Mouse (Mus musculus): ENCODE data around the gene AL732309.1. TPM values are rescaled to one million over a fixed set of nuclear protein-coding genes. Genes with fewer than 3 reads are reported as not detected.

Gene AL732309.1
- polyA plus RNA-seq, 1 experiment from 2014 or later: 5.3 TPM

GRCm38 (mm10) chr2:25226864-25227263 lies 19.8 kb downstream of the AL732309.1 start:
- H3K27ac ChIP-seq: no peak overlapping the region
- DNase-seq (ENCODE audit: low spot score) (no peak), ATAC-seq (ENCODE audit: low FRiP score) (no peak)
- no peaks in the 10 kb centered on the region for H3K9me3 ChIP-seq (ENCODE audit: control insufficient read depth, low read length)
- H3K4me1 ChIP-seq (replicated peaks; ENCODE audit: control insufficient read depth, insufficient read depth, low read length): peaks cover 18% of the 10 kb centered on the region
- peaks cover 4% of the 10 kb centered on the region for H3K36me3 ChIP-seq (replicated peaks; ENCODE audit: control insufficient read depth, insufficient read depth)
- no peaks in the 10 kb centered on the region for H3K27me3 ChIP-seq (ENCODE audit: control insufficient read depth, insufficient read depth, low read length)
- H3K4me3 ChIP-seq (replicated peaks; ENCODE audit: low read length): no peak overlapping the region
- 84% methylated on average over 4 of the region's 5 CpGs for WGBS
- H3K4me2 ChIP-seq (replicated peaks): no peak overlapping the region
- no peak overlapping the region for H3K9ac ChIP-seq

GRCm38 (mm10) chr2:25225811-25226379 lies 20.8 kb downstream of the AL732309.1 start:
- Histone ChIP-seq H3K27ac (peak overlapping the region; percentile 95), H3K4me3 (replicated peaks; ENCODE audit: low read length) (peak overlapping the region; percentile 89; the same call in 1 of the 2 replicates)

GRCm38 (mm10) chr2:25224766-25225752 lies 21.6 kb downstream of the AL732309.1 start:
- Histone ChIP-seq H3K27ac (peak overlapping the region; percentile 95), H3K4me3 (replicated peaks; ENCODE audit: low read length) (peak overlapping the region; percentile 89), H3K9ac (peak overlapping the region; percentile 66), H3K27me3 (ENCODE audit: control insufficient read depth, insufficient read depth, low read length) (no peaks in the 10 kb centered on the region), H3K4me1 (replicated peaks; ENCODE audit: control insufficient read depth, insufficient read depth, low read length) (peaks cover 18% of the 10 kb centered on the region), H3K36me3 (replicated peaks; ENCODE audit: control insufficient read depth, insufficient read depth) (peaks cover 9% of the 10 kb centered on the region), H3K9me3 (ENCODE audit: control insufficient read depth, low read length) (no peaks in the 10 kb centered on the region), H3K4me2 (replicated peaks) (peak overlapping the region; percentile 55)
- 2% methylated on average over 41 of the region's 41 CpGs for WGBS
- peak; percentile 97 for ATAC-seq (ENCODE audit: low FRiP score)
- peak; percentile 99 for DNase-seq (ENCODE audit: low spot score)

More at GRCm38 (mm10) chr2:25225811-25226379, 20.8 kb downstream of the AL732309.1 start:
- no peaks in the 10 kb centered on the region for H3K27me3 ChIP-seq (ENCODE audit: control insufficient read depth, insufficient read depth, low read length)
- H3K4me2 ChIP-seq (replicated peaks): peak overlapping the region; percentile 55
- 75% methylated on average over 8 of the region's 8 CpGs for WGBS
- DNase-seq (ENCODE audit: low spot score): no peak
- H3K4me1 ChIP-seq (replicated peaks; ENCODE audit: control insufficient read depth, insufficient read depth, low read length): peaks cover 18% of the 10 kb centered on the region
- no peak for ATAC-seq (ENCODE audit: low FRiP score)
- peaks cover 9% of the 10 kb centered on the region for H3K36me3 ChIP-seq (replicated peaks; ENCODE audit: control insufficient read depth, insufficient read depth)
- peak overlapping the region; percentile 66; the same call in 1 of the 2 replicates for H3K9ac ChIP-seq
- H3K9me3 ChIP-seq (ENCODE audit: control insufficient read depth, low read length): no peaks in the 10 kb centered on the region

- H3K9me3 ChIP-seq (ENCODE audit: control insufficient read depth, low read length): no peaks in the 10 kb centered on the region
- peaks cover 18% of the 10 kb centered on the region for H3K4me1 ChIP-seq (replicated peaks; ENCODE audit: control insufficient read depth, insufficient read depth, low read length)
- no peak for DNase-seq (ENCODE audit: low spot score)
- H3K4me2 ChIP-seq (replicated peaks): peak within 1 kb of the TSS; percentile 86
- peak within 1 kb of the TSS; percentile 95 for H3K27ac ChIP-seq
- WGBS: 0% methylated on average over 17 of the region's 17 CpGs
- ATAC-seq (ENCODE audit: low FRiP score): no peak
- H3K36me3 ChIP-seq (replicated peaks; ENCODE audit: control insufficient read depth, insufficient read depth): peaks cover 9% of the 10 kb centered on the region
- H3K9ac ChIP-seq: peak within 1 kb of the TSS; percentile 87
- H3K4me3 ChIP-seq (replicated peaks; ENCODE audit: low read length): peak within 1 kb of the TSS; percentile 89
- H3K27me3 ChIP-seq (ENCODE audit: control insufficient read depth, insufficient read depth, low read length): no peaks in the 10 kb centered on the region
Observed at GRCm38 (mm10) chr2:25224492-25224765, 22.2 kb downstream of the AL732309.1 start, which contains the start of gene Tubb4b. Tubb4b (minus strand) TSS chr2:25224702.

GRCm38 (mm10) chr2:25223681-25224491 lies 22.8 kb downstream of the AL732309.1 start:
- Histone ChIP-seq H3K27me3 (ENCODE audit: control insufficient read depth, insufficient read depth, low read length) (no peaks in the 10 kb centered on the region), H3K27ac (peak overlapping the region; percentile 89), H3K4me3 (replicated peaks; ENCODE audit: low read length) (peak overlapping the region; percentile 89), H3K36me3 (replicated peaks; ENCODE audit: control insufficient read depth, insufficient read depth) (peaks cover 9% of the 10 kb centered on the region), H3K9ac (peak overlapping the region; percentile 87), H3K9me3 (ENCODE audit: control insufficient read depth, low read length) (no peaks in the 10 kb centered on the region), H3K4me2 (replicated peaks) (peak overlapping the region; percentile 86), H3K4me1 (replicated peaks; ENCODE audit: control insufficient read depth, insufficient read depth, low read length) (peaks cover 17% of the 10 kb centered on the region)
- ATAC-seq (ENCODE audit: low FRiP score) (peak; percentile 19), DNase-seq (ENCODE audit: low spot score) (no peak)
- WGBS: 3% methylated on average over 53 of the region's 53 CpGs

GRCm38 (mm10) chr2:25221331-25221772 lies 25.3 kb downstream of the AL732309.1 start:
- Histone ChIP-seq H3K27ac (no peak overlapping the region), H3K27me3 (ENCODE audit: control insufficient read depth, insufficient read depth, low read length) (no peaks in the 10 kb centered on the region), H3K4me3 (replicated peaks; ENCODE audit: low read length) (no peak overlapping the region), H3K4me1 (replicated peaks; ENCODE audit: control insufficient read depth, insufficient read depth, low read length) (peaks cover 15% of the 10 kb centered on the region), H3K9me3 (ENCODE audit: control insufficient read depth, low read length) (no peaks in the 10 kb centered on the region), H3K9ac (no peak overlapping the region), H3K36me3 (replicated peaks; ENCODE audit: control insufficient read depth, insufficient read depth) (peaks cover 9% of the 10 kb centered on the region), H3K4me2 (replicated peaks) (no peak overlapping the region)
- ATAC-seq (ENCODE audit: low FRiP score) (no peak), DNase-seq (ENCODE audit: low spot score) (no peak)
- 78% methylated on average over 5 of the region's 5 CpGs for WGBS

- Histone ChIP-seq H3K4me1 (replicated peaks; ENCODE audit: control insufficient read depth, insufficient read depth, low read length) (peaks cover 4% of the 10 kb centered on the region), H3K27ac (no peak within 1 kb of the TSS), H3K36me3 (replicated peaks; ENCODE audit: control insufficient read depth, insufficient read depth) (peaks cover 9% of the 10 kb centered on the region), H3K9ac (no peak within 1 kb of the TSS), H3K27me3 (ENCODE audit: control insufficient read depth, insufficient read depth, low read length) (no peaks in the 10 kb centered on the region), H3K4me2 (replicated peaks) (no peak within 1 kb of the TSS), H3K4me3 (replicated peaks; ENCODE audit: low read length) (no peak within 1 kb of the TSS), H3K9me3 (ENCODE audit: control insufficient read depth, low read length) (no peaks in the 10 kb centered on the region)
- DNase-seq (ENCODE audit: low spot score) (no peak), ATAC-seq (ENCODE audit: low FRiP score) (no peak)
Observed at GRCm38 (mm10) chr2:25218445-25218844, 28.2 kb downstream of the AL732309.1 start, which contains the start of gene Fam166a. Fam166a (plus strand) TSS chr2:25218745.

- WGBS: 62% methylated on average over 2 of the region's 2 CpGs
- no peak for DNase-seq (ENCODE audit: low spot score)
- no peaks in the 10 kb centered on the region for H3K4me1 ChIP-seq (replicated peaks; ENCODE audit: control insufficient read depth, insufficient read depth, low read length)
- no peaks in the 10 kb centered on the region for H3K9me3 ChIP-seq (ENCODE audit: control insufficient read depth, low read length)
- H3K4me3 ChIP-seq (replicated peaks; ENCODE audit: low read length): no peak overlapping the region
- H3K27ac ChIP-seq: no peak overlapping the region
- no peak for ATAC-seq (ENCODE audit: low FRiP score)
- H3K9ac ChIP-seq: no peak overlapping the region
- H3K27me3 ChIP-seq (ENCODE audit: control insufficient read depth, insufficient read depth, low read length): no peaks in the 10 kb centered on the region
- no peak overlapping the region for H3K4me2 ChIP-seq (replicated peaks)
- peaks cover 9% of the 10 kb centered on the region for H3K36me3 ChIP-seq (replicated peaks; ENCODE audit: control insufficient read depth, insufficient read depth)
Observed at GRCm38 (mm10) chr2:25217666-25218065, 29.0 kb downstream of the AL732309.1 start.

GRCm38 (mm10) chr2:25214444-25214843 lies 32.2 kb downstream of the AL732309.1 start, which contains the start of gene Stpg3:
Stpg3 (minus strand) TSS chr2:25214637.
- H3K27me3 ChIP-seq (ENCODE audit: control insufficient read depth, insufficient read depth, low read length): no peaks in the 10 kb centered on the region
- no peak within 1 kb of the TSS for H3K4me2 ChIP-seq (replicated peaks)
- H3K36me3 ChIP-seq (replicated peaks; ENCODE audit: control insufficient read depth, insufficient read depth): no peaks in the 10 kb centered on the region; the same call in 1 of the 2 replicates
- WGBS: 75% methylated on average over 3 of the region's 3 CpGs
- H3K4me1 ChIP-seq (replicated peaks; ENCODE audit: control insufficient read depth, insufficient read depth, low read length): peaks cover 10% of the 10 kb centered on the region
- no peak within 1 kb of the TSS for H3K9ac ChIP-seq
- no peak within 1 kb of the TSS for H3K27ac ChIP-seq
- H3K4me3 ChIP-seq (replicated peaks; ENCODE audit: low read length): no peak within 1 kb of the TSS
- no peak for ATAC-seq (ENCODE audit: low FRiP score)
- no peak for DNase-seq (ENCODE audit: low spot score)
- no peaks in the 10 kb centered on the region for H3K9me3 ChIP-seq (ENCODE audit: control insufficient read depth, low read length)
